Mouse (Mus musculus) retina, adult 2 months (tissue): ENCODE measurements around the gene Fam131c.

ENCODE experiments used
- DNase-seq: peaks from one replicate; pipeline ENCODE4 v3.0.0-alpha.2; 2012; ENCODE audit warnings: low read depth, low spot score

Gene Fam131c

DNA sequence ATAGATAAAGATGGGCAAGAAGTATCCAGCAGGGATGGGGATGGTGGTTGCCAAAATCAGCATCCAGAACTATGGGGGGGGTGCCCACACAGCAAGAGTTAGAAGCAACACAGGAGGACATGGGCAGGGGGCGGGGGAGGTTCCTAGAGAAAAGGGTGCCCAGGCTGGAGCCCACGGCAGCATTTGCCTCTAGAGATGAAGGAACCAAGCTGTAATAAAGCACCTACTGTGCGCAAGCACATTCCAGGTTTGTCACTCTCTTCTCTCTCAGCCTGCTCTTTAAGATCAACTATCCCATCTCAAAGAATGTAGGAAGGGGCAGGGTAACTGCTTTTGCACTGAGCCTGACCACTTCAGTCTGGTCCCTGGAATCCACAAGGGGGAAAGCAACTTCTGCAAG lies 40.6 kb downstream of the Fam131c start:
- no peak for DNase-seq

DNA sequence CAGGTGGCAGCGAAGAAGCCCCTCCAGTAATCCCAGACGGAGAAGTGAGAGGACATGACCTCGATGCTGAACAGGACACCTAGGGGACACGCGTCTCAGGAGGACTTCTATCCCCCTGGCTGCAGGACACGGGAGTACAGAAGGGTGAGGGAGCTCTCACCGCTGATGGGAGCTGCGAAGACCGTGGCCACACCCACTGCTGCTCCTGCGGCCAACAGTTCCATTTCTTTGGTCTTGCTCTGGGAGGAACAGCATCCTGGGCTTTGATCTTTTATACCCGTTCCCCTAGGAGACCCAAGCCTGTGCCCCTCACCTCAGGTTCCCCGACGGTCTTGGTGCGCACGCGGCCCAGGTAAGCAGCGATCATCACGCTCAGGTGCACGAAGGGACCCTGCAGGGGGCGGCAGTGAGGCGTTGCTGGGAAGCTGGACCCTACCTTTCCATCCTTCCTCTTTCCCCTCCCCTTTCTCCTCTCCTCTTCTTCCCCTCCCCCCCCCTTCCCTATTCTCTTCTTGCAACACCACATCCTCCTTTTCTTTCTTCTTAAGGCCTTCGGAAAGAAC lies 43.5 kb downstream of the Fam131c start:
- no peak for DNase-seq

DNA sequence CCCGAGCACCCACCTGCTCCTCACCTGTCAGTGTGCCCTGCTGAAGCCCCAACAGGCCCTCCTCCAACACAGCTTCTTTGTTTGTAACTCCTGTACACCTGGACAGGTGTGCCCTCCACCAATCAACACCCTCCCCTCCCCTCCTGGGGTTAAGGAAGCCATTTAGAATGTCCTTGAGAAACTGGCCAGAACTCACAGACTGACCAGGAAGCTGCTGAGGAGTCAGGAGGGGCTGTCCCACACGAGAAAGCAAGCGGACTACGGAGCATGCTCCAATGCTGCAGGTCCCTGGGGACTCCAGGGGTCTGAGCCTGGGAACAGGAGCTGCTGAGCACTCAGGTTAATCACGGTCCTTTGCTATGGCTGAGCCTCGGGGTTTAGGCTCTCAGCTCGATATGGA lies 47.9 kb downstream of the Fam131c start, which contains the start of gene Clcnkb:
TSS of gene Clcnkb (minus strand) at position 91 of the 400 bp plus-strand sequence.
- DNase-seq = no peak

DNA sequence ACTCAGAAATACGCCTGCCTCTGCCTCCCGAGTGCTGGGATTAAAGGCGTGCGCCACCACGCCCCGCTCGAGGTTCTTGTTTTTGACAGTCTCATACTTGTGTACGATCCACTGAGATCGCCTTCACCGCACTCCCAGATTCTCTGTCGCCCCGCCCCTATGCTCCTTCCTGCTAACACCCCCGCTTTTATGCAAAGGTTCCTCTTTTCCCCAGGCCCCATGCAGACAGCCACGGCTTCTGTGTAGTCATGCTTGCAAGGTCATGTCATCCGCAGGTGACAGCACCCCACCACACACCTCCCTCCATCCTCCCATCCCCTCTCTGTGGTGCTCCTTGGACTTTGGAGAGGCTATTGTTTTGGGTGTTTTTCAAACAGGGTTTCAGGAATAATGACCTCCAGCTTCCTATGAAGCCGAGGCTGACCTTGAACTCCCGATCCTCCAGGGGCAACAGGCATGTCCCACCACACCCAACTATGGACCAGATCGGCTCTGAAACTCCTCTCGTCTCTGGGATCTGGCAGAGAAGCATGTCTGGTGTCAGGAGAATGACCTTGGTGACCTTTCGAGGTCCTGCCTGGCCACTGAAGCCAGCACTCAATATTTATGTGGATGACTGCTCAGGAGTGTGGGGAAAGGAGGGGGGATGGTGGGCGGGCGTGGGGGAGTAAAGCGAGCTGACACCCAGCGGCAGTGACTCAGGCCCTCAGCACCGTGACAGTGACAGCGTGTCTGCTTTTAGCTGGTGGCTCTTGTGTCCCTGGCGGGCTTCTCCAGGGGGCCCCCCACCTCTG lies 51.6 kb downstream of the Fam131c start:
- no peak for DNase-seq

DNA sequence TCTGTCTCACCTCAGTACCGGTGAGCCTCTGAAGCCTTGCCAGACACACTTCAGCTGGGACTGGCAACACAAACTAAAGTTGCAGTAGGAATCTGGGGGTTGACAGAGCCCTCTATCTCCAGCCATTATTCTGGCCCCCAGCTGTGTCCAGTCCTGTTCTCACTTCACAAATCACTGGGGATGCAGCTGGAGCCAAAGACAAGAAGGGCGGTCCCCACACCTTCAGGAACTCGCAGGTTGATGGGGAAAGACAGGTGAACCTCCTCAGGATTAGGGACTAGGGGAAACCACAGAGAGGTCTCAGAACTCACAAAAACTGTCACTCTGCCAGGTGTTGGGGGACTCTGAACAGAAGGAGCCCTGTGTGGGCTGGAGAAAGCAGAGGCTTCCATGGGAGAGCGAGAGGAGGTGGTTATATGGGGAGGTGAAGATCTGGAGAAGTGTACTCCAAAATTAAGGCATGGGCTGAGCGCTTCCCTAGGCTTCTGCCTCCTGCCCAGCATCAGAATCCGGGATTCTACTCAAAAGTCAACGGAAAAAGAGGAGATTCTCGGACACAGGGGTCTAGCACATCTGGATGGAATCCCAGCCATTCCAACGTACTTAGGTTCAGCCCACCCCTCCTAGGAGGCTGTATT lies 52.3 kb downstream of the Fam131c start, which contains the start of gene Hspb7:
TSS of gene Hspb7 (plus strand) at position 588 of the 638 bp plus-strand sequence.
- no peak for DNase-seq

DNA sequence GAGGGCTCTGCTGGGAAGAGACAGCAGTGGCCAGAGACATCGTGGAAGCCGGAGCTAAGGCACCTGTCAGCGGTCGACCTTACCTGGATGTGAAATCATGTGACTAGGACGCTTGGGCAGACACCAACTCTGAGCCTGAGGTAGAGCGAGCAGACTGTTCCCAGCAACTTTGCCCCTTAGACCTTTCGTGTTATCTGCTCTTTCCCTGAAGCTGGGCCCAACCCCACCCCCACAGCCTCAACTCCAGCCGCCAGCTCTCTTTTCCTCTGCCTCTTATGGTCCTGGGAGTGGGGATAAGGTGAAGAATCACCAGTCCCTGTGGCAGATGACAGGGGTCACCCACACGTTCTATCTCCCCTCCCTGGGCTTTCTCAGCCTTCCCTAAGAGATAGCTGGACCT lies 52.9 kb downstream of the Fam131c start:
- no peak for DNase-seq

DNA sequence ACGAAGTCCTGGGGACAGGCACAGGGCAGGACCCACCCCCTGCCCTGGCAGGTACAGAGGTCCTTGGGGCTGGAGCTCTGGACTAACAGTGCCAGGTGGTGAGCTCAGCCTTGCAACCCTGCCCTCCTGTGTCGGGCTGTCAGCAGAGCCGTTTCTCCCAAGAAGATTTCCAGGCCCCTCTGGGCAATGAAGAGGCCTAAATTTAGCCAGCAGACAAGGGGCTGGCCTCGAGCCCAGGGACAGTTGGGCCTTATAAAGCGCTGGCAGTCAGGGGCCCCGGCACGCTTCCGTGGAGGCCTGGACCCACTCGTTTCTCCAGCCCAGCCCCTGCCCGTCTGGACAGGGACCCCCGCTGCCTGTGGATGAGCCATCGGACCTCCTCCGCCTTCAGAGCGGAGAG lies 53.4 kb downstream of the Fam131c start:
- no peak for DNase-seq

DNA sequence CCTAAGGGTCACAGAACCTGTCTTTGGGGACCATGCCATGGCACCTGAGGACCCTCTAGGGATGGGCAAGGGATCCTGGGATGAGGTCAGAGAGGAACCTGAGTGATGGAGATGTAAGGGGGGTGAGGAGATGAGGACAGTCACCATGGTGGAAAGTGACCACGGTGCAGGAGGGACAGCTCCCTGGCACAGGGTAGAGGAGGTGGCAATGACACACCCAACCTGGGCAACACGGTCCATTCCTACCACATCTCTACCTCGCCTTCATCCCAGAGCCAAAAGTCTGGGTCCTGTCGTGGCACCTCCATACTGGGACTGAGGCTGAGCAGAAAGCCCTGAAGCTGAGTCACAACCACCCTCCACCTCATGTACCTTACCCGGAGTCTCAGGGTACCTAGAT lies 54.8 kb downstream of the Fam131c start:
- no peak for DNase-seq

DNA sequence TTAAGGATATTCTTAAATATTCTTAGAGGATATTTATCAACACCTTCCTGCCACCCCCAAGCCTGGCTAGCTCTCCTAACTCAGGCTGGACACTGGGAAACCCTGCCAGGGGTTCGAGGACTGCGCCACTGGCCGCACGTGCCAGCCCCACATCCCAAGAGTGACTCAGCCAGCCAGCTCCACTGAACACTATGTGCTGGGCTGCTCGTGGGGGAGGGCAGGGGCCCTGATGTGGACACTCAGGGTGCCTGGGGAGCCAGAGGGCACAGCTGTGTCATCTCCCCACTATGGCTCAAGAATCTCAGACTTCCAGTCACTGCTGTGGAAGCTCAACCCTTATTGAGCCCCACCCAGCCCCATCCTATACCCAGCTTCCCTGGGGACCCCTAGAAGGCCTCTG lies 55.3 kb downstream of the Fam131c start:
- DNase-seq = no peak

DNA sequence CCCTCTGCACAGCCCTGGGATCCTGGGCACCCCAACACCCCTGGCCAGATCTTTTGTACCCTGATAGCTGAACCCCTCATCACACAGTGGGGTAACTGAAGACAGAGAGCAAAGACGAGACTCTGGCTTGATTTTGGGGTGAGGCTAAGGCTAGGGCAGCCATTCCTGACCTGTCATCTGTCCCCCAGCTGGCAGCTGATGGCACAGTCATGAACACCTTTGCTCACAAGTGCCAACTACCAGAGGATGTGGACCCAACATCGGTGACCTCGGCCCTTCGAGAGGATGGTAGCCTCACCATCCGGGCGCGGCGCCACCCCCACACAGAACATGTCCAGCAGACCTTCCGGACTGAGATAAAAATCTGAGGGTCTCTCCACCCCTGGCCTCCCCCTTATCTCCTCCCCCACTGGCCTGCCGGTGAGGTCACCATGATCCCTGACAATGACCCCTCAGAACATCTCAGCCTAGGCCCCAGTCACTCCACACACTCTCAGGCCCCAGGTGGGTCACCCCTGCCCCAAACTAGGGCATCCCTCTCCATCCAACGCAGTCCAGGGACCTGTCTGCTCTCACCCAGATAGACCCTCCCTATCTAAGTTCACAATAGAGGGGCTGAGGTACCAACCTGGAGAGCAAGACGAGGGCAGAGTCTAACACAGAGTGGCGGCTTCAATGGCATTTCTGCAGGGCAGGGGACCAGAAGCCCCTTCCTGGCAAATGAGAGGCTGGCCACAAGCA lies 55.8 kb downstream of the Fam131c start:
- no peak for DNase-seq

DNA sequence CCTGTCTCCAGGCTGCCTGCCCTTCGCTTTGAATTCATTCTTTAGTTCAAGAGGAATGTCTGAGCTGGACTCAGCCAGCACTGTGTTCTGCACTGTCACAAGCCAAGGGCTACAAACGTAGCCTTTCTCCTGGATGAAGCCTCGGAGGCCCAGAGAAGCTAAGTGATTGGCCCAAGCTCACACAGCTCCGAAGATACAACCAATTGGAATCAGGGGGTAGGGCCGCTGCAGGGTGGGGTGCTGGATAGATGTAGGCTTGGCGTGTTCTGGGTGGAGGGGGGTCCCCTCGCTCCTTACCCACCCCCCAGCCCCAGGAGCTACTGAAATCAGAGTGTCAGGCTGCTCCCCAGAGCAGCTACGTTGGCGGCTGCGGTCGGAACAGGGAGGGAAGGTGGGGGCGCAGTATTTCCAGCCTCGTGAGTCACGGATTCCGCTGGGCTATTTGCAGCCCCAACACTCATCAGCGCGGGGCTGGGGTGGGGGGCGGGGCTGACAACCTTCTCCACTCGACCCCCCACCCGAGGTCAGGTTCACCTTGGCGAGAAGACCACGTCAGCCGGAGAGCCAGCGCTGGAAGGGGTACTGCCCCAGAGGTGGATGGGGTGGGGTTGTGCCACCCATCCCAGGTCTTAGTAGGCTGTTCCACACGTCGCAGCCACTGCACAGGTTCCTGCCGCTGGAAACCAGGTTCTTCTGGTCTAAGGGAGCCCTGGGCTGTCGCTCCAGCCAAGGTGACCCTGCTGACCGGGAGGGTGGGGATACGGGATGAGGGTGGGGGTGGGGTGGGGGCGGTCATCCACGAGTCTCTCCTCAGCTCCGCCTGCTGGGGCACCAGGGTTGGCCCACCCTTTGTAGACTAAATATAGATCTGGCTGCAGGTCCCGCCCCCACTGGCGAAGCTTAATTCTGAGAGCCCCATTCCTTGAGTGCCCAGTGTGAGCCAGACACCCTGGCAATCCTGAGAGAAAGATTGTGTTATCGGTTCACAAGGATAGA lies 57.8 kb downstream of the Fam131c start:
- no peak for DNase-seq

DNA sequence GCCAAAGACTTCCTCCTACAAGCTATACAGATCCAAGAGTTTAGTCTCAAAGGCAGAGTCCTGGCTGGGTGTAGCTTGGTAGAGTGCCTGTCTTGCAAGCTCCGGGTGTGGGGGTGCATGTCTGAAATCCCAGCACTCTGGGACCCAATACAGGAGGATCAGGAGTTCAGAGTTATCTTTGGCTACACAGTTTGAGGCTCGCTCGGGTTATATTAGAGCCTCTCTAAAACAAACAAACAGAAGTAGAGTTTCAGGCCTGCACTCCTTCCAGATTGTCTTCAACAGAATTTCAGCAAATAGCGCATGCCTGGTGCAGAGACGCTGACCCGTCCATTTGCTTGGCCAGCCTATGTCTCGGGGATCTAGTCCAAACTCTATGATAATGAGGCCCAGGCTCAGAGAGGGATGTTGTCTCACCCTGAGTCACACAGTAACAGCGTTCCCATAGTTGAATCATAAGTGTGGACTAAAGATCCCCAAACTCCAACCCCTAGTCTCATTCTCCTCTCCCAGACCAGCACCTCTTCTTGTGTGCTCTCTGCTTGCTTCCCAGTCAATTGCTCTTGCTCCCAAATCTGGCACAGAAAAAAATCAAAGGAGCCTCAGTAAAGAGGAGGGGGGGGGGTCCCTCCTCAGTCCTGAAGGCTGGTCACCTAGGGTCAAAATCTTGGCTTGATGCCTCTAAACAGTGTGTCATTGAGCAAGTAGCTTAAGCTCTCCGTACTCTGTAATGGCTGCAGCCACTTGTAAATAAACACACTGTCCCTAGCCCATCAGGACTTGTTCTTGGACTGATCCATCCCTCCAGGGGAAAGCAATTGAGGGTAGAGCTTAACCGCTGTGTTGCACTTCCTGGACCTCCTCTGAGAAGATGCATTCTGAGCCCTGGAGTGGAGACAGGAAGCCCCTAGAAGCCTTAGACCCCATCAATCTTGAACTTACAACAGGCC lies 59.1 kb downstream of the Fam131c start:
- DNase-seq = no peak

DNA sequence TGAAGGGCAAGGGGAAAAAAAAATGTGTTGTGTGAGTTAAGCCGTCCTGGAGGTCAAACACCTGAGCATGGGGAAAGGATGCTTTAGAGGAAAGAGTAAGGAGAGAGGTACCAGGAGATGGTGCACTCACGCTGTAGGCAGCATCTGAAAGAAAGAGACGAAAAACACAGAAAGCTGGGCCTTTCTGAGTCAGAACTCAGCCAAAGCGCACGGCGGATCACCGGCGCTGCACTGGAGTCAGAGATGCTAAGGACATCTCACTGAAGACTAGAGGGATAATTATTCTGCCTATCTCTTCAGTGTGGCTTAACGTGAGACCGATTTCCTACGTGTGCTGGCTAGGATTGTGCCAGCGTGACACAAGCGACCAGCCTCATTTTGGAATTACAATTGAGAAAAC lies 59.9 kb downstream of the Fam131c start:
- DNase-seq = no peak

DNA sequence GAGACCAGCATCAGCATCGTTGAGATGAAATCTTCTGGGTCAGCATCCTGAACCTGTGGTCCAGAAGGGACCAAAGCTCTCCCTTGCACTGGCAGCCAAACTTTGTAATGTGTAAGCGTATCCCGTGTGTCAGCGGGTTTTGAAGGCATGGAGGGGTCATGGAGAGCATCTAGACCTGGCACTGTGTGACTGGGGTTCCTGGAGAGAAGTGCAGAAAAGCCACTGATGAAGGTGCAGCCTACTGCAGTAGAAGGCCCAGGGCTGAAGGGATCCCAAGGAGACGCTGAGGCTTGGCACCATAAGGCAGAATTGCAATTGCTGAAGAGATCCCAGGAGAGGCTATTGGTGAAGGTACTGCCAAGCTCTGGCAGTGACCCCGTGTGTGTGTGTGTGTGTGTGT lies 61.4 kb downstream of the Fam131c start:
- DNase-seq = no peak

DNA sequence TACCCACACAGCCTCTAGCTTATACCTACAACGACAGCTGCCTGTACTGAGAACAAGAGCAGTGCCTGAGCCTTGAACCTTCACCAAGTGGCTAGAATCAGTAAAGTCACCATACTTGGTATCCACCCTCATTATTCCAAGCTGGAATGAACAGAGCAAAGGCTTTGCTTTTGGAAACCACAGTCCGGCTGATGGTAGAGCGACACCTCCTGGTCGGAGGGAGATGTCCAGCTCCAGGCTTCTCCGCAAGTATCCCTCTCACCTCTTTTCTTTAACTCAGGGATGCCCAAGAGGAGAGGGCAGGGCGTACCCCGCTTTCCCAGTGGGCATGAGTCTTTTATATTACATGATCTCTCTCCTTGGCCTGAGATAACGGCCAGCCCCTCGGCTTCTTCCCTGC lies 61.8 kb downstream of the Fam131c start:
- no peak for DNase-seq

DNA sequence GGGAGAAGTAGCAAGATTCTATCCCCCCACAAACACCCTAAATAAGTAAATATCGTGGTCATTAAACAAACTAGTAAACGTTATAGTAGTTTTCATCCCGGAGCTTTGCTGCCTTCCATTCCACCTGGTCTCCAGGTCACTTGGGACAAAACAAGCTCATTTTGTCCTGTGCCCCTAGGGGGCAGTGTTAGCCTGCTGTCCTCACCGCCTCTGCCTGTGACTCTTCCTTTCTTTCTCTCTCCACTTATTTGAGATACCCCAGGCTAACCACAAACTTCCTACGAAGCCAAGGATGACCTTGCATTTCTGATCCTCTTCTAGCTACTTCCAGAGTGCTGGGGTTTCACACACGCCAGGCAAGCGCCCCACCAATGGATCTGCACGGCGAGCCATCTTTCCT lies 63.0 kb downstream of the Fam131c start:
- no peak for DNase-seq

DNA sequence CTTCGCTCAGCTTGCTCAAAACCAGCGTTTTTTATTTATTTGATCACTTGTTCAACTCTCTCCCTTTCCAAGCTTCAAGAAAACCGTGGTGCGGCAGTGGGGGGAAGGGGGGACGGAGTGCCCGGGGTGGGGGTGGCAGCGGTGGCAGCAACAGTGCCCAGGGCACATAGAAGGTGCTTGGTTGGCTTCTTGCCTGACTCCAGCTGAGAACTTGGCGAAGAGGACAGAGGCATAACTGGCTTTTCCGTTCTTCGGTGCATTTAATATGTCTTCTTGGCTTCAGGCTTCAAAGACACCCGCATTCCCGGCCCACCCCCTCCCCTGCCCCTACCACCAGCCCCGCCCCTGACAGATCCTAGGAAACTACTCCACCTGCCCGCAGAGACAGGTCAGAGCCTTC lies 64.6 kb downstream of the Fam131c start:
- DNase-seq = no peak

DNA sequence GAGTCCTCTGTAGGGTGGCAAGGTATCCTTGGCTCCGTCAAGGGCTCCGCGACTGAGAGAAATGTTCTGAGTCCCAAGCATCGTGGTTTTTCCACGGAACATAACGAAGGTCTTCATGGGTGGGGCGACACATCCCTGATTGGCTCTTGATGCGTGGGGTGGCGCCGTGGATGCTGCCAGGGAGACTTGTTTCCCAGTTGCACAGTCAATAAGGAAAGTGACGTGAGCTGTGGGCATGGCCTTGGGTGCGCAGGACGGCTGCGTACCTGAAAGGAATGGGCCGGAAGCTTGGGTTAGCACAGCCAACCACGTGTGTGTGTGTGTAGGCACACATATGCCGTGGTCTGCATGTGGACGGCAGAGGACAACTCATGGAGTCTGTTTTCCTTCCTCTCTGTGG lies 65.2 kb downstream of the Fam131c start:
- DNase-seq = no peak
